16 mouse cellular contexts compared by ENCODE assay signal in the genomic region with DNA sequence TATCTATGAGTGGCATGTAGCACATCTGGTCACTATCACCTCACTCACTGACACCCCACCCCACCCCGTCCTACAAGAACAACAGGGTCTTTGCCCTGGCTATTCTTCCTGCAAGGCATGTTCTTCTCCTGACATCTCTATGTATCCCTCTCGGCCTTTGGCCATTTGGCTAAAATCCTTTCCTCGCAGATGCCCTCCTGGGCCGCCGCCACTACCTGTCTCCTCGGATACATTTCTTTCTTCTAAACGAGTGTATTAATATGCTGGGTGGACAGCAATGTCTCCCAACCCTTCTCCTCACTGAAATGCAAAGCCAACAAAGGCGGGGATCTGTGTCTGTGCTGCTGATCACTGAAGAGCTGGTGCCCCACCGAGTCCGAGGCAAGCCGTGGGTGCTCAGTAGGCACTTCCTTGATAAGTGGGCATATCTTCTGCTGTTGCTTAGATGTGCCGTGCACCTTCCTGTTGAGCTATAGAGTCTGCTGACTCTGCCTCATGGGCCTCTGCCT.
DNase-seq lines count a peak whose midpoint lies in the region; ATAC-seq lines count a peak whose summit lies in the region.
"Had no signal": no experiment of that assay in that cellular context is flagged by ENCODE, and none has a peak within 500 bp of the region (broad histone marks: within the 10 kb centered on the region; RNA-seq: fewer than 3 reads in every experiment).

No protein-coding gene starts in this region.

- ATAC-seq in activated CD4-positive, CD25-positive, alpha-beta regulatory T cell, adult 4 months: no peak
- ATAC-seq: forebrain, embryonic 15.5 days; hindbrain, embryonic 16.5 days; inflammation-experienced regulatory T-cells, adult 6 months; intestine, postnatal 0 days had no signal

- peak; percentile 80 for DNase-seq in heart, adult 11 months
- DNase-seq in heart, adult 9 months (ENCODE audit: low spot score in 2 of 2): no peak
- DNase-seq in left cerebral cortex, postnatal 4 days: peak; percentile 75
- DNase-seq in left cerebral cortex, adult 8-10 months (ENCODE audit: low spot score in 2 of 2): no peak
- peak; percentile 91 to 93 for DNase-seq in cerebellum, postnatal 14 days
- DNase-seq in cerebellum, postnatal 36 days: peak; percentile 23 to 38
- DNase-seq: adrenal gland, adult 8-10 months; adrenal gland, postnatal 36 days; gastrocnemius, postnatal 10 days; heart, postnatal 4 days; kidney, adult 8-10 months had no signal

- intact Hi-C loops in left cerebral cortex, postnatal 4 days (cut with DNase I): no loop called here

Comparison
In these comparisons a context has a peak if more than half of its experiments do, and no peak if none do; other contexts are left out.
1. DNase-seq: peak in heart, adult 11 months (single experiment), left cerebral cortex, postnatal 4 days (single experiment), cerebellum, postnatal 14 days (2 of 2) and cerebellum, postnatal 36 days (2 of 2); none in heart, adult 9 months (0 of 2) and left cerebral cortex, adult 8-10 months (0 of 2).